Mouse (Mus musculus): ENCODE results near the gene Fam133b.
A peak's percentile ranks its signal among the peaks of the same experiment; 100 is the strongest.
"Not testable (repeated sequence)": the region's sequence is repeated elsewhere in the genome, so short reads cannot be mapped to it uniquely, and the experiment has no call there.

The Fam133b gene

GRCm38 (mm10) chr5:3520493-3521359, 22.9 kb upstream of the Fam133b start:
- DNase-seq (ENCODE audit: low spot score in 2 of 2): no peak

GRCm38 (mm10) chr5:3521741-3522140, 21.9 kb upstream of the Fam133b start:
- DNase-seq (ENCODE audit: low spot score in 2 of 2): no peak

- no peak for DNase-seq (ENCODE audit: low spot score in 2 of 2)
These were observed 20.8 kb upstream of the Fam133b start for GRCm38 (mm10) chr5:3522826-3523225.

- DNase-seq (ENCODE audit: low spot score in 2 of 2): no peak
These were observed 16.5 kb upstream of the Fam133b start for GRCm38 (mm10) chr5:3527041-3527691.

GRCm38 (mm10) chr5:3529585-3530189, 13.9 kb upstream of the Fam133b start:
- no peak for DNase-seq (ENCODE audit: low spot score in 2 of 2)

GRCm38 (mm10) chr5:3532048-3532447, 11.6 kb upstream of the Fam133b start:
- DNase-seq (ENCODE audit: low spot score in 2 of 2): not testable (repeated sequence)

- peak in 1 of 2 experiments; percentile 54 for DNase-seq (ENCODE audit: low spot score in 2 of 2)
These were observed 6.9 kb upstream of the Fam133b start for GRCm38 (mm10) chr5:3536592-3537212.

- DNase-seq (ENCODE audit: low spot score in 2 of 2): no peak
These were observed 4.8 kb upstream of the Fam133b start for GRCm38 (mm10) chr5:3538505-3539472.

- no peak for DNase-seq (ENCODE audit: low spot score in 2 of 2)
These were observed 1.8 kb upstream of the Fam133b start for GRCm38 (mm10) chr5:3541871-3542270.

GRCm38 (mm10) chr5:3544480-3544769, 792 bp downstream of the Fam133b start:
- DNase-seq (ENCODE audit: low spot score in 2 of 2): no peak

- DNase-seq (ENCODE audit: low spot score in 2 of 2): no peak
These were observed 2.6 kb downstream of the Fam133b start for GRCm38 (mm10) chr5:3546226-3546625.

GRCm38 (mm10) chr5:3551481-3551880, 7.8 kb downstream of the Fam133b start:
- no peak for DNase-seq (ENCODE audit: low spot score in 2 of 2)

- DNase-seq (ENCODE audit: low spot score in 2 of 2): no peak
These were observed 10.6 kb downstream of the Fam133b start for GRCm38 (mm10) chr5:3554198-3554597.

GRCm38 (mm10) chr5:3571266-3571665, 27.6 kb downstream of the Fam133b start, which contains the start of gene 1700109H08Rik:
Gene 1700109H08Rik (plus strand): TSS chr5:3571566.
- no peak for DNase-seq (ENCODE audit: low spot score in 2 of 2)

- DNase-seq (ENCODE audit: low spot score in 2 of 2): no peak
These were observed 31.2 kb downstream of the Fam133b start for GRCm38 (mm10) chr5:3574825-3575224.

- DNase-seq (ENCODE audit: low spot score in 2 of 2): no peak
These were observed 34.3 kb downstream of the Fam133b start for GRCm38 (mm10) chr5:3577939-3578338.

GRCm38 (mm10) chr5:3579066-3579465, 35.4 kb downstream of the Fam133b start:
- DNase-seq (ENCODE audit: low spot score in 2 of 2): no peak

GRCm38 (mm10) chr5:3595693-3596398, 52.2 kb downstream of the Fam133b start, which contains the start of gene Pex1:
Gene Pex1 (plus strand): TSS chr5:3596066.
- DNase-seq (ENCODE audit: low spot score in 2 of 2): peak; percentile 93 to 94

- DNase-seq (ENCODE audit: low spot score in 2 of 2): peak; percentile 76 to 90
These were observed 52.8 kb downstream of the Fam133b start, which contains the start of gene Rbm48 for GRCm38 (mm10) chr5:3596399-3596766. Gene Rbm48 (minus strand): TSS chr5:3596585.

GRCm38 (mm10) chr5:3597171-3597570, 53.5 kb downstream of the Fam133b start:
- no peak for DNase-seq (ENCODE audit: low spot score in 2 of 2)

Measured in spleen, postnatal 4 days (tissue).